Mouse (Mus musculus) thymus, adult 18-20 months (tissue): ENCODE data around the gene Nphp3.

ENCODE experiments used
- DNase-seq, 2 experiments: peaks; one replicate each; pipeline ENCODE4 v3.0.0; 2022; ENCODE audit warnings: mixed read lengths in 2 of 2

The Nphp3 gene

GRCm38 (mm10) chr9:104064571-104064970 lies 62.2 kb downstream of the Nphp3 start:
- no peak for DNase-seq

- no peak for DNase-seq
Observed at GRCm38 (mm10) chr9:104070241-104070640, 67.9 kb downstream of the Nphp3 start.

GRCm38 (mm10) chr9:104070863-104071604 lies 68.7 kb downstream of the Nphp3 start:
- DNase-seq = no peak

GRCm38 (mm10) chr9:104075808-104076207 lies 73.5 kb downstream of the Nphp3 start:
- DNase-seq = no peak

- DNase-seq = no peak
Observed at GRCm38 (mm10) chr9:104078780-104079179, 76.4 kb downstream of the Nphp3 start.

- peak; percentile 8 to 15 for DNase-seq
Observed at GRCm38 (mm10) chr9:104079379-104079778, 77.0 kb downstream of the Nphp3 start.

GRCm38 (mm10) chr9:104080038-104080437 lies 77.7 kb downstream of the Nphp3 start:
- DNase-seq = no peak

- no peak for DNase-seq
Observed at GRCm38 (mm10) chr9:104085730-104086429, 83.5 kb downstream of the Nphp3 start.

GRCm38 (mm10) chr9:104088555-104088954 lies 86.2 kb downstream of the Nphp3 start:
- DNase-seq = no peak

GRCm38 (mm10) chr9:104092945-104093344 lies 90.6 kb downstream of the Nphp3 start:
- no peak for DNase-seq
